ENCODE assay signal across 39 mouse cellular contexts in genomic region chr9:35535876-35536275, GRCm38 (mm10). TPM values are rescaled to one million over a fixed set of nuclear protein-coding genes. Genes with fewer than 3 reads are reported as not detected.
"Had no signal": no experiment of that assay in that cellular context is flagged by ENCODE, and none has a peak within 500 bp of the region (broad histone marks: within the 10 kb centered on the region; RNA-seq: fewer than 3 reads in every experiment).

No protein-coding gene starts in this region.

- H3K27ac ChIP-seq: heart, embryonic 10.5 days; heart, embryonic 13.5 days; heart, embryonic 15.5 days; hindbrain, embryonic 13.5 days; hindbrain, embryonic 15.5 days; hindbrain, postnatal 0 days; kidney, embryonic 15.5 days; layer of hippocampus, adult 2 months; left cerebral cortex, adult 2 months; limb, embryonic 10.5 days; limb, embryonic 12.5 days; liver, embryonic 12.5 days had no signal

- H3K4me2 ChIP-seq: heart, embryonic 13.5 days; heart, embryonic 15.5 days; hindbrain, embryonic 13.5 days; hindbrain, embryonic 15.5 days; kidney, embryonic 15.5 days; limb, embryonic 12.5 days; liver, embryonic 12.5 days had no signal

- DNase-seq: forebrain, postnatal 0 days; gastrocnemius, postnatal 14 days; gastrocnemius, postnatal 36 days; heart, adult 18-20 months; heart, postnatal 14 days; heart, postnatal 36 days; kidney, adult 11 months; kidney, adult 2 months; kidney, adult 9 months; kidney, postnatal 10 days; kidney, postnatal 25 days; kidney, postnatal 4 days; liver had no signal

- H3K9ac ChIP-seq: forebrain, postnatal 0 days; heart, embryonic 13.5 days; heart, embryonic 15.5 days; hindbrain, embryonic 13.5 days; hindbrain, embryonic 15.5 days; kidney, embryonic 15.5 days; limb, embryonic 12.5 days; liver, embryonic 12.5 days had no signal

- H3K27me3 ChIP-seq: heart, embryonic 13.5 days; heart, embryonic 15.5 days; kidney, embryonic 15.5 days; limb, embryonic 12.5 days; liver, embryonic 12.5 days had no signal

- H3K4me3 ChIP-seq: heart, embryonic 10.5 days; heart, embryonic 13.5 days; heart, embryonic 15.5 days; hindbrain, embryonic 13.5 days; hindbrain, embryonic 15.5 days; kidney, embryonic 15.5 days; layer of hippocampus, adult 2 months; left cerebral cortex, adult 2 months; limb, embryonic 10.5 days; limb, embryonic 12.5 days; liver, embryonic 12.5 days had no signal

- H3K9me3 ChIP-seq: heart, embryonic 10.5 days; heart, embryonic 13.5 days; heart, embryonic 15.5 days; hindbrain, embryonic 13.5 days; hindbrain, embryonic 15.5 days; kidney, embryonic 15.5 days; limb, embryonic 10.5 days; limb, embryonic 12.5 days; liver, embryonic 12.5 days had no signal

- H3K4me1 ChIP-seq: hindbrain, embryonic 13.5 days; hindbrain, embryonic 15.5 days had no signal

- H3K36me3 ChIP-seq: heart, embryonic 10.5 days; heart, embryonic 13.5 days; heart, embryonic 15.5 days; kidney, embryonic 15.5 days; limb, embryonic 10.5 days; limb, embryonic 12.5 days; liver, embryonic 12.5 days had no signal

RNA-seq across cellular contexts. Expression of gene Gm1113, which starts 17.8 kb away (rescaled TPM):
- total RNA-seq: forebrain, postnatal 0 days; gastrocnemius, adult 18-20 months; gastrocnemius, adult 8-10 months; gastrocnemius, postnatal 14 days; gastrocnemius, postnatal 36 days; heart, adult 18-20 months; heart, adult 8-10 months; heart, postnatal 14 days; heart, postnatal 36 days; hematopoietic stem cell, adult 5-6 weeks; hindbrain, postnatal 0 days; layer of hippocampus, adult 2 months; layer of hippocampus, postnatal 10 days; layer of hippocampus, postnatal 25 days; left cerebral cortex, adult 2 months; left cerebral cortex, postnatal 14 days; left cerebral cortex, postnatal 36 days had no signal
- polyA plus RNA-seq: forebrain, postnatal 0 days; gonadal fat pad, adult 2 months; heart, embryonic 10.5 days; heart, embryonic 13.5 days; heart, embryonic 15.5 days; heart, postnatal 0 days; hindbrain, embryonic 11.5 days; hindbrain, embryonic 13.5 days; hindbrain, embryonic 15.5 days; hindbrain, postnatal 0 days; intestine, embryonic 14.5 days; intestine, embryonic 16.5 days; kidney, adult 2 months; kidney, embryonic 15.5 days; limb, embryonic 10.5 days; limb, embryonic 12.5 days; limb, embryonic 14.5 days; liver, embryonic 12.5 days had no signal

RNA-seq across cellular contexts. Expression of gene Ddx25, which starts 22.5 kb away (rescaled TPM):
- total RNA-seq: gastrocnemius, adult 18-20 months; gastrocnemius, adult 8-10 months; gastrocnemius, postnatal 36 days; heart, adult 18-20 months; heart, postnatal 14 days; heart, postnatal 36 days; hematopoietic stem cell, adult 5-6 weeks had no signal

RNA-seq across cellular contexts. Expression of gene Pate2, which starts 34.2 kb away (rescaled TPM):
- total RNA-seq: gastrocnemius, adult 18-20 months; gastrocnemius, adult 8-10 months; gastrocnemius, postnatal 36 days; heart, adult 18-20 months; heart, adult 8-10 months; heart, postnatal 14 days; heart, postnatal 36 days; hematopoietic stem cell, adult 5-6 weeks had no signal
